Mouse (Mus musculus) megakaryocyte, adult 5-6 weeks (primary cell): ENCODE measurements at regions not wholly inside any gene's neighbourhood (a gene's known extent, or its start where the extent isn't known, plus 50 kb on each side); places are given as distances from the start of the nearest gene placed in this dataset.

Experiments used
- ATAC-seq: 2 replicates; pipeline ENCODE4 v1.8.0; 2016; ENCODE audit warnings: mild to moderate bottlenecking, inconsistent platforms; ENCODE audit not compliant: poor library complexity, severe bottlenecking

GRCm38 (mm10) chr6:133170548-133170947 is 65.8 kb downstream of the Smim10l1 start:
- ATAC-seq = no peak

DNA sequence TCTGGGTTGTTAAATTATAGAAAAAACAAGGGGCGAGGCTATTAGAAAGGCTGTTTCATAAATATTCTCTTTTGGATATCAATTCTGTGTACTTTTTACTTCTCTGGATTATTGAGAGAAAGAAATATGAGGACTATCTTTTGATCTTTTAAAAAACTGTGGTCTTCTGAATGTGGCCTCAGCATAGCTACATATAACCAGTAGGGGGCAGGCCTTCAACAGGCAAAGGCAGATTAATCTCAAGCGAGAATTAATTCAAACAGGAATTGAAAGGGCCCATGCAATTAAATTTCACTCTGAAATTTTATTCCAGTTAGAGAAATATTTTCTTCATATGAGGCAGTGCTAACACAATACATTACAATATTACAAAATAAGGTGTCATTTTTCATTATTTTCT is 66.6 kb downstream of the Smim10l1 start:
- ATAC-seq = no peak

DNA sequence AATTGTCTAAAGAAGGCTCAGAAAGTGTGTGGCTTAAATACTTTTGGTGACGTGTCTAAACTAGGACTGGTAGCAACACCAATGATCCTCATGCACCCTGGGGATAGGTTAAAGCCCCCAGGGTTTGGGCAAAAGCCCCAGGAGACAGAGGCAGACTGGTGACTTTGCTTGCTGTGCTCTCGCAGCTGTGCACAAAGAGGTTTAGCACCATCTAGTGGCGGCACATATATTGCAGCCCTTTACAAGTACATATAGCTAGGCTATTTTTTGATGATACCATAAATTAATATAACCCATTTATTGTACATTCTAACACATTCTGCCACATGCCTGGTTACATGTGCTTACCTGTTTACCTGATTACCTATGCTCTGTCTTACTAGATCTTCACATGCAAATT is 85.8 kb upstream of the 5530400C23Rik start:
- peak; percentile 57; the same call in 1 of the 2 replicates for ATAC-seq
